Mouse (Mus musculus): Measurements from ENCODE around the gene Fiz1. TPM values are rescaled to one million over a fixed set of nuclear protein-coding genes. Genes with fewer than 3 reads are reported as not detected.

The Fiz1 gene
- 55.6 and 56.5 TPM in 2 replicates for polyA plus RNA-seq (2016; fragmentation: Nextera tagmentation; extraction: Ambion mirVana)

GRCm38 (mm10) chr7:5014251-5015117, at the start of gene Fiz1, which contains the start of gene Zfp524:
Fiz1 (minus strand) TSS chr7:5014697.
Zfp524 (plus strand) TSS chr7:5014415.
- Histone ChIP-seq H3K27me3 (replicated peaks; ENCODE audit: low read depth, poor library complexity, severe bottlenecking) (no peaks in the 10 kb centered on the region), H3K36me3 (replicated peaks) (peaks cover 52% of the 10 kb centered on the region), H3K4me3 (peak within 1 kb of the TSS; percentile 76), H3K4me1 (peaks cover 15% of the 10 kb centered on the region), H3K9me3 (peaks cover 7% of the 10 kb centered on the region; the same call in 1 of the 2 replicates), H3K27ac (replicated peaks) (peak within 1 kb of the TSS; percentile 98)
- DNase-seq (ENCODE audit: low spot score) = peak; percentile 98
- WGBS = under 1% methylated on average over 42 of the region's 42 CpGs

- Histone ChIP-seq H3K4me1 (peaks cover 34% of the 10 kb centered on the region), H3K4me3 (peak overlapping the region; percentile 67)
- under 1% methylated on average over 51 of the region's 51 CpGs for WGBS
Measured at GRCm38 (mm10) chr7:5062360-5063001, 48.0 kb upstream of the Fiz1 start.

GRCm38 (mm10) chr7:5061774-5062359, 47.4 kb upstream of the Fiz1 start, which contains the start of gene U2af2:
U2af2 (plus strand) TSS chr7:5062143.
- Histone ChIP-seq H3K27ac (replicated peaks) (peak within 1 kb of the TSS; percentile 96), H3K4me1 (peaks cover 40% of the 10 kb centered on the region), H3K27me3 (replicated peaks; ENCODE audit: low read depth, poor library complexity, severe bottlenecking) (peaks cover 24% of the 10 kb centered on the region), H3K4me3 (peak within 1 kb of the TSS; percentile 67), H3K36me3 (replicated peaks) (peaks cover 26% of the 10 kb centered on the region), H3K9me3 (0 out of 2 replicates have a peak, but pooled peaks cover 2% of the 10 kb centered on the region)
- WGBS = 1% methylated on average over 65 of the region's 65 CpGs
- DNase-seq (ENCODE audit: low spot score) = peak; percentile 97

More at GRCm38 (mm10) chr7:5062360-5063001, 48.0 kb upstream of the Fiz1 start:
- H3K36me3 ChIP-seq (replicated peaks) = peaks cover 32% of the 10 kb centered on the region
- peak overlapping the region; percentile 96 for H3K27ac ChIP-seq (replicated peaks)
- H3K9me3 ChIP-seq = no peaks in the 10 kb centered on the region
- peaks cover 17% of the 10 kb centered on the region for H3K27me3 ChIP-seq (replicated peaks; ENCODE audit: low read depth, poor library complexity, severe bottlenecking)
- peak; percentile 86 for DNase-seq (ENCODE audit: low spot score)

- peak; percentile 96 for DNase-seq (ENCODE audit: low spot score)
- WGBS = under 1% methylated on average over 60 of the region's 60 CpGs
- Histone ChIP-seq H3K4me3 (peak overlapping the region; percentile 67), H3K4me1 (peaks cover 45% of the 10 kb centered on the region), H3K27me3 (replicated peaks; ENCODE audit: low read depth, poor library complexity, severe bottlenecking) (peaks cover 31% of the 10 kb centered on the region), H3K9me3 (0 out of 2 replicates have a peak, but pooled peaks cover 3% of the 10 kb centered on the region), H3K27ac (replicated peaks) (peak overlapping the region; percentile 96), H3K36me3 (replicated peaks) (peaks cover 19% of the 10 kb centered on the region)
Measured at GRCm38 (mm10) chr7:5060944-5061773, 46.7 kb upstream of the Fiz1 start.

- WGBS = 3% methylated on average over 27 of the region's 27 CpGs
- H3K27me3 ChIP-seq (replicated peaks; ENCODE audit: low read depth, poor library complexity, severe bottlenecking) = peaks cover 39% of the 10 kb centered on the region
- H3K9me3 ChIP-seq = 0 out of 2 replicates have a peak, but pooled peaks cover 3% of the 10 kb centered on the region
- H3K4me1 ChIP-seq = peaks cover 40% of the 10 kb centered on the region
- peak; percentile 85 for DNase-seq (ENCODE audit: low spot score)
- peak overlapping the region; percentile 96 for H3K27ac ChIP-seq (replicated peaks)
- H3K4me3 ChIP-seq = peak overlapping the region; percentile 67
- peaks cover 10% of the 10 kb centered on the region for H3K36me3 ChIP-seq (replicated peaks)
Measured at GRCm38 (mm10) chr7:5060239-5060731, 45.8 kb upstream of the Fiz1 start.

GRCm38 (mm10) chr7:5059421-5059820, 44.9 kb upstream of the Fiz1 start:
- Histone ChIP-seq H3K9me3 (0 out of 2 replicates have a peak, but pooled peaks cover 3% of the 10 kb centered on the region), H3K36me3 (replicated peaks) (peaks cover 4% of the 10 kb centered on the region), H3K27me3 (replicated peaks; ENCODE audit: low read depth, poor library complexity, severe bottlenecking) (peaks cover 48% of the 10 kb centered on the region), H3K27ac (replicated peaks) (no peak overlapping the region), H3K4me1 (peaks cover 40% of the 10 kb centered on the region), H3K4me3 (0 out of 2 replicates have a peak overlapping the region, but pooled peaks have one; percentile 67)
- no peak for DNase-seq (ENCODE audit: low spot score)
- WGBS = 90% methylated on average over 12 of the region's 12 CpGs

- no peak for DNase-seq (ENCODE audit: low spot score)
- no peaks in the 10 kb centered on the region for H3K36me3 ChIP-seq (replicated peaks)
- H3K27me3 ChIP-seq (replicated peaks; ENCODE audit: low read depth, poor library complexity, severe bottlenecking) = peaks cover 56% of the 10 kb centered on the region
- peaks cover 40% of the 10 kb centered on the region for H3K4me1 ChIP-seq
- H3K27ac ChIP-seq (replicated peaks) = no peak overlapping the region
- H3K9me3 ChIP-seq = 0 out of 2 replicates have a peak, but pooled peaks cover 3% of the 10 kb centered on the region
- 86% methylated on average over 1 of the region's 1 CpGs for WGBS
- peak overlapping the region; percentile 11; the same call in 1 of the 2 replicates for H3K4me3 ChIP-seq
Measured at GRCm38 (mm10) chr7:5058631-5059030, 44.1 kb upstream of the Fiz1 start.

GRCm38 (mm10) chr7:5057804-5058203, 43.3 kb upstream of the Fiz1 start:
- no peak overlapping the region for H3K27ac ChIP-seq (replicated peaks)
- WGBS = 33% methylated on average over 11 of the region's 11 CpGs
- peaks cover 44% of the 10 kb centered on the region for H3K4me1 ChIP-seq
- no peaks in the 10 kb centered on the region for H3K36me3 ChIP-seq (replicated peaks)
- peaks cover 64% of the 10 kb centered on the region for H3K27me3 ChIP-seq (replicated peaks; ENCODE audit: low read depth, poor library complexity, severe bottlenecking)
- H3K9me3 ChIP-seq = 0 out of 2 replicates have a peak, but pooled peaks cover 3% of the 10 kb centered on the region
- peak; percentile 26 for DNase-seq (ENCODE audit: low spot score)
- H3K4me3 ChIP-seq = peak overlapping the region; percentile 63

GRCm38 (mm10) chr7:5057381-5057780, 42.9 kb upstream of the Fiz1 start:
- no peaks in the 10 kb centered on the region for H3K36me3 ChIP-seq (replicated peaks)
- DNase-seq (ENCODE audit: low spot score) = no peak
- H3K4me1 ChIP-seq = peaks cover 48% of the 10 kb centered on the region
- 0 out of 2 replicates have a peak, but pooled peaks cover 3% of the 10 kb centered on the region for H3K9me3 ChIP-seq
- peaks cover 68% of the 10 kb centered on the region for H3K27me3 ChIP-seq (replicated peaks; ENCODE audit: low read depth, poor library complexity, severe bottlenecking)
- 40% methylated on average over 8 of the region's 8 CpGs for WGBS
- peak overlapping the region; percentile 63 for H3K4me3 ChIP-seq
- no peak overlapping the region for H3K27ac ChIP-seq (replicated peaks)

GRCm38 (mm10) chr7:5056651-5057263, 42.3 kb upstream of the Fiz1 start:
- Histone ChIP-seq H3K9me3 (0 out of 2 replicates have a peak, but pooled peaks cover 3% of the 10 kb centered on the region), H3K36me3 (replicated peaks) (no peaks in the 10 kb centered on the region), H3K27ac (replicated peaks) (peak overlapping the region; percentile 74), H3K4me3 (peak overlapping the region; percentile 63), H3K27me3 (replicated peaks; ENCODE audit: low read depth, poor library complexity, severe bottlenecking) (peaks cover 75% of the 10 kb centered on the region), H3K4me1 (peaks cover 54% of the 10 kb centered on the region)
- peak; percentile 64 for DNase-seq (ENCODE audit: low spot score)
- WGBS = 2% methylated on average over 55 of the region's 55 CpGs
